Mouse (Mus musculus): ENCODE measurements around the gene Vasp.

DNA sequence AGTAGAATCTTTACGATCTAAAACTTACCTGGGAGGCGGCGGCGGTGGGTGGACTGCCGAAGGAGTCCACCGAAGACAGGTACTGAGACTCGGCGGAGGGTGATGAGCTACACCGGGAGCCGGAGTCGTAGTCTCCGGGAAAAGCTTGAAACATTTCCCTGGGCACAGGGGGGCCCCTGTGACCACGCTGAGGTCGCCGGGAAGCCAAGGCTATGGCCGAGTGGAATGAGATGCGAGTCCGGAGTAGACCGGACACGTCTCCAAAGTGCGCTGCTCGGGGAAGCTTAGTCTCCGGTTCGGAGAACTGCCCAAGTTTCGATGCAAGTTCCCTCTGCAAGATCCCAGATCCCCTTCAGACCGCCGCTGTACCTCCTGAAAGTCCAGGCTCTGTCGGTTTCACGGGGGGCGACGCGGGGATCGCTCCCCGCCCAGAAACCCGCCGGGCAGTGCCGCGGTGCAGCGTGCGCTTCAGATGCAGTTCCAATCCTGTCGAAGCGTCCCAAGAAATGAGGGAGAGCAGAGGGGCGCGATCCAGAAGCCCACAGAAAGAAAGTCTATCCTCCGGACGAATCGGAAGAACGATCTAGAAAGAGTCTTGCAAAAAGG, 37.8 kb upstream of the Vasp start:
- no peak for TF ChIP-seq CTCF (IDR thresholded peaks at IDR 0.05; ENCODE audit: low read depth)
- no peak for TF ChIP-seq EP300 (optimal IDR thresholded peaks at IDR 0.05)
